Mouse (Mus musculus) embryonic fibroblast, embryonic 13.5 days (primary cell): ENCODE measurements around the gene Hpse2. TPM values are rescaled to one million over a fixed set of nuclear protein-coding genes. Genes with fewer than 3 reads are reported as not detected.

Experiments
- H3K27ac ChIP-seq: 2 replicates; pipeline ENCODE4 v1.5.1; 2012; ENCODE audit warnings: low read length, control low read depth, inconsistent platforms; ENCODE audit not compliant: insufficient read depth
- H3K4me1 ChIP-seq: 2 replicates; pipeline ENCODE4 v1.6.1; 2011; ENCODE audit warnings: low read length; ENCODE audit not compliant: control insufficient read depth, insufficient read depth
- H3K4me3 ChIP-seq: 2 replicates; pipeline ENCODE4 v1.5.1; 2011; ENCODE audit warnings: mild to moderate bottlenecking, control low read depth, low read length; ENCODE audit not compliant: insufficient read depth
- CTCF ChIP-seq: IDR thresholded peaks from 2 replicates; pipeline ENCODE4 v1.5.1; 2011; ENCODE audit warnings: mild to moderate bottlenecking, control low read depth, low read length, moderate library complexity, borderline replicate concordance; ENCODE audit not compliant: insufficient read depth
- POLR2A ChIP-seq: IDR thresholded peaks from 2 replicates; pipeline ENCODE4 v1.6.1; 2011; ENCODE audit warnings: low read depth, mild to moderate bottlenecking, control low read depth, low read length, moderate library complexity
- polyA plus RNA-seq: library from polyadenylated mRNA; stranded (reverse); fragments of >200 nt; gene quantifications from 2 replicates; pipeline ENCODE4 v1.2.4, GENCODE M21; 2011; ENCODE audit warnings: low read depth; ENCODE audit not compliant: missing spikeins, insufficient read length

Hpse2 gene
- polyA plus RNA-seq, 1 experiment, result 1.6 TPM

GRCm38 (mm10) chr19:42837591-42837990, 550.6 kb downstream of the Hpse2 start:
- no peak for TF ChIP-seq CTCF
- TF ChIP-seq POLR2A, result no peak

GRCm38 (mm10) chr19:42833126-42833525, 555.0 kb downstream of the Hpse2 start:
- Histone ChIP-seq H3K4me3 (no peak overlapping the region), H3K27ac (no peak overlapping the region), H3K4me1 (no peaks in the 10 kb centered on the region)
- TF ChIP-seq POLR2A (no peak), CTCF (no peak)

More at GRCm38 (mm10) chr19:42837591-42837990, 550.6 kb downstream of the Hpse2 start:
- H3K4me3 ChIP-seq, result no peak overlapping the region
- no peak overlapping the region for H3K27ac ChIP-seq
- H3K4me1 ChIP-seq, result no peaks in the 10 kb centered on the region

GRCm38 (mm10) chr19:42832251-42832650, 555.9 kb downstream of the Hpse2 start:
- Histone ChIP-seq H3K4me1 (no peaks in the 10 kb centered on the region), H3K4me3 (no peak overlapping the region), H3K27ac (no peak overlapping the region)
- no peak for TF ChIP-seq POLR2A
- no peak for TF ChIP-seq CTCF

- no peak for TF ChIP-seq CTCF
- TF ChIP-seq POLR2A, result no peak
- Histone ChIP-seq H3K4me3 (no peak overlapping the region), H3K4me1 (no peaks in the 10 kb centered on the region), H3K27ac (no peak overlapping the region)
Observed at GRCm38 (mm10) chr19:42829196-42829595, 559.0 kb downstream of the Hpse2 start.

- TF ChIP-seq POLR2A, result no peak
- no peaks in the 10 kb centered on the region for H3K4me1 ChIP-seq
- H3K27ac ChIP-seq, result no peak overlapping the region
- H3K4me3 ChIP-seq, result no peak overlapping the region
Observed at GRCm38 (mm10) chr19:42827843-42828242, 560.3 kb downstream of the Hpse2 start.

- Histone ChIP-seq H3K27ac (no peak overlapping the region), H3K4me3 (no peak overlapping the region)
- no peak for TF ChIP-seq CTCF
Observed at GRCm38 (mm10) chr19:42820109-42820508, 568.0 kb downstream of the Hpse2 start.

GRCm38 (mm10) chr19:42817761-42818160, 570.4 kb downstream of the Hpse2 start:
- no peak overlapping the region for H3K4me3 ChIP-seq
- H3K4me1 ChIP-seq, result no peaks in the 10 kb centered on the region
- no peak overlapping the region for H3K27ac ChIP-seq
- TF ChIP-seq CTCF (no peak), POLR2A (no peak)

More at GRCm38 (mm10) chr19:42820109-42820508, 568.0 kb downstream of the Hpse2 start:
- H3K4me1 ChIP-seq, result no peaks in the 10 kb centered on the region

DNA sequence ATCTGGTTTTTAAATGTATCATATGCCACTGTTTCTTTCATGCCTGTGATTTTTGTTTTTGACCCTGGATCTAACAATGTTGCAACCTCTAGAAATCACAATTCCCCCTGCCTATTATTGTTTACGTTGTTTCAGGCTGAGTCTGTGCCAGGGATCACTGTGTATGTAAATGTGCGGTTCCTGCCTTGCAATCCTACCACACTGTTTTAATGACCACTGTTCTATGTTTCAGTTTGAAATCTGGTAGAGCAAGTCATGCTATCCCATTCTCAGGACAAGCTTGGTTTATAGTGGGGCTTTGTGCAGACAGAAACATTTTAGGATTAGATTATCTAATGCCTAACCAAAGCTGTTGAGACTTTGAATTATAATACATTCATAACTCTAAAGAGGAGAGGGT, 571.9 kb downstream of the Hpse2 start:
- Histone ChIP-seq H3K4me1 (no peaks in the 10 kb centered on the region), H3K27ac (no peak overlapping the region), H3K4me3 (no peak overlapping the region)
- no peak for TF ChIP-seq POLR2A
- no peak for TF ChIP-seq CTCF

DNA sequence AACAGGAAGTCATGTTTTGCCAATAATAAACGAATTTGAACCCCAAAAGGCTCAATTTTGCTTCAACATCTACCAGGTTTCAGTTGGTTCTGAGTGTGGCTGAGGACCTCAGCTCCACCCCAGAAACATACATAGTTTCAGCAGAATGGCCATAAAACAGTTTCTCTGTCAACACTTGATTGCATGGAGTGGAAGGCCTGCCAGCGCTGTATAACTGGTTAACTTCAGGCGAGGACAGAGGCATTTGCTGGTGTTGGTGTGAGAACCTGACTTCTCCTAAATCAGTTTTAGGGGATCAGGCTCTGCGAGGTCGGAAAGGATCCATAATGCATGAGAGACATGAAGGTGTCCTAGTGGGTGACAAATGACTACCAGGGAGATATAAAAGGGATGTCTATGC, 578.0 kb downstream of the Hpse2 start:
- no peak overlapping the region for H3K27ac ChIP-seq
- no peak overlapping the region for H3K4me3 ChIP-seq
- TF ChIP-seq CTCF (no peak), POLR2A (no peak)
- H3K4me1 ChIP-seq, result no peaks in the 10 kb centered on the region

- TF ChIP-seq POLR2A (no peak), CTCF (no peak)
- Histone ChIP-seq H3K4me3 (no peak overlapping the region), H3K4me1 (no peaks in the 10 kb centered on the region), H3K27ac (no peak overlapping the region)
Observed at GRCm38 (mm10) chr19:42809491-42809890, 578.7 kb downstream of the Hpse2 start.

DNA sequence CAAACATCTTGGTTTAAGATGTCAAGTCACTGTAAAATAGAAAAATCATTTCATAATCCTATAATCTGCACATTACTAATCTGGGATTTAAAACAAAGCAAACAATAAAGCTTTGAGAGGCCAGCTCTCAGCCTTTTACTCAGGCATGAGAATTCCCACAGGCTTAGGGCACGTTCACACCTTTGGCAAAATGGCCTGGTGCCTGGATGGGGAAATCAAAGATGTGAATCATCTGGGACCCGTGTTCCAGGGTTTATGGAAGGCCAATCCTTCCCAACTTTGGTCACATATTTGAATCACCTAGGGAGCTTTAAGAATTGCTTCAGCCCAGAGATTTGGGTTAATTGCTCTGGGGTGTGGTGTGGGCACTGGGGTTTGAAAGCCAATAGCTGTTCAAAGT, 590.3 kb downstream of the Hpse2 start:
- no peak for TF ChIP-seq CTCF
- H3K4me1 ChIP-seq, result no peaks in the 10 kb centered on the region
- H3K27ac ChIP-seq, result no peak overlapping the region
- H3K4me3 ChIP-seq, result no peak overlapping the region
